Mouse (Mus musculus): ENCODE data around the gene Vmn1r30.

Gene Vmn1r30

GRCm38 (mm10) chr6:58443285-58443684, at the start of gene Vmn1r30:
Gene Vmn1r30 (minus strand): TSS chr6:58443385.
- no peak for DNase-seq

GRCm38 (mm10) chr6:58475230-58475629, 32.0 kb upstream of the Vmn1r30 start, which contains the start of gene Vmn1r31:
Gene Vmn1r31 (minus strand): TSS chr6:58475330.
- DNase-seq, result no peak
